In the genomic region with DNA sequence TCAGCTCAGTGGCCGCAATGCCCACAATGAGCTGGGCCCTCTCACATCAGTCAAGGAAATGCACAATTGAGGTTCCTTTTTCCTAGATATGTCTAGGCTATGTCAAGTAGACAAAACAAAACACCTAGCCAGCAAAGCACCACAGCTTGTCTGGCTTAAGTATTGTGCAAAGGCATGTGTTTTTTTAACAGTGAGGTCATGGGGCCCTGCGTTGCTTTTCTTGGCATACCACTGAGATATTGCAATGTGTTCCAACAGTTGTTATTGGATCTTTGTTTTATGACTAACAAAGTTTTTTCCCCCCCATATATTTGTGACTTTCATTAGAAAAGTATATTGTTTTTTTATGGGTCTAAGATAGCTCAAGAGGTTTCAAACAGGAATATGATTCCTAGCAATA, we compare ENCODE assay signal across 16 mouse cellular contexts.
"Had no signal": no experiment of that assay in that cellular context is flagged by ENCODE, and none has a peak within 500 bp of the region (broad histone marks: within the 10 kb centered on the region; RNA-seq: fewer than 3 reads in every experiment).

No protein-coding gene starts in this region.

- H3K36me3 ChIP-seq: kidney, embryonic 15.5 days; limb, embryonic 15.5 days; liver, embryonic 12.5 days; neural tube, embryonic 12.5 days; stomach, embryonic 15.5 days had no signal

- H3K4me2 ChIP-seq: kidney, embryonic 15.5 days; limb, embryonic 15.5 days; liver, embryonic 12.5 days; lung, embryonic 14.5 days; neural tube, embryonic 12.5 days; stomach, embryonic 15.5 days had no signal

- DNase-seq: kidney, adult 2 months; layer of hippocampus, adult 9-11 months; layer of hippocampus, postnatal 36 days; lung, embryonic 14.5 days; lung, postnatal 14 days; midbrain, embryonic 14.5 days; retina, postnatal 1 day; right cerebral cortex, postnatal 4 days; spleen, adult 18-20 months; thymus, adult 2 months; thymus, postnatal 25 days had no signal

- H3K9me3 ChIP-seq: kidney, embryonic 15.5 days; limb, embryonic 15.5 days; liver, embryonic 12.5 days; neural tube, embryonic 12.5 days; stomach, embryonic 15.5 days had no signal

- H3K9ac ChIP-seq: kidney, embryonic 15.5 days; limb, embryonic 15.5 days; liver, embryonic 12.5 days; lung, embryonic 14.5 days; neural tube, embryonic 12.5 days; stomach, embryonic 15.5 days had no signal

- H3K4me3 ChIP-seq: kidney, embryonic 15.5 days; limb, embryonic 15.5 days; liver, embryonic 12.5 days; neural tube, embryonic 12.5 days; stomach, embryonic 15.5 days had no signal

- H3K27me3 ChIP-seq: kidney, embryonic 15.5 days; limb, embryonic 15.5 days; liver, embryonic 12.5 days; neural tube, embryonic 12.5 days; stomach, embryonic 15.5 days had no signal

- H3K27ac ChIP-seq: kidney, embryonic 15.5 days; limb, embryonic 15.5 days; liver, embryonic 12.5 days; neural tube, embryonic 12.5 days; stomach, embryonic 15.5 days had no signal

- H3K4me1 ChIP-seq: kidney, embryonic 15.5 days; limb, embryonic 15.5 days; liver, embryonic 12.5 days; neural tube, embryonic 12.5 days; stomach, embryonic 15.5 days had no signal

- ATAC-seq: liver, embryonic 12.5 days had no signal
